Mouse (Mus musculus): Measurements from ENCODE around the gene 1810010D01Rik.

- TF ChIP-seq CTCF (IDR thresholded peaks at IDR 0.05; ENCODE audit: low read depth) (no peak), EP300 (IDR thresholded peaks at IDR 0.05; ENCODE audit: low read depth) (no peak)
These were observed 25.5 kb downstream of the 1810010D01Rik start for GRCm38 (mm10) chr7:145182388-145182787.

Data from liver, postnatal 0 days (tissue).